20 mouse cellular contexts compared by ENCODE assay signal in genomic region chr14:27116577-27117165, GRCm38 (mm10). TPM values are rescaled to one million over a fixed set of nuclear protein-coding genes. Genes with fewer than 3 reads are reported as not detected.
DNase-seq lines count a peak whose midpoint lies in the region; ATAC-seq and TF ChIP-seq lines count a peak whose summit lies in the region.
"Had no signal": no experiment of that assay in that cellular context is flagged by ENCODE, and none has a peak within 500 bp of the region (broad histone marks: within the 10 kb centered on the region; RNA-seq: fewer than 3 reads in every experiment).

No protein-coding gene starts in this region.

- H3K9me3 ChIP-seq in heart, embryonic 11.5 days (replicated peaks; ENCODE audit: control insufficient read depth, low read length) = no peaks in the 10 kb centered on the region
- no peaks in the 10 kb centered on the region for H3K9me3 ChIP-seq in liver, postnatal 0 days (ENCODE audit: low read length)
- H3K9me3 ChIP-seq: embryonic facial prominence, embryonic 13.5 days; forebrain, embryonic 13.5 days; heart, embryonic 15.5 days; hindbrain, embryonic 13.5 days; intestine, embryonic 15.5 days had no signal

- H3K4me1 ChIP-seq in heart, embryonic 11.5 days (ENCODE audit: control insufficient read depth, insufficient read depth, low read length) = no peaks in the 10 kb centered on the region
- H3K4me1 ChIP-seq in liver, adult 2 months (ENCODE audit: control insufficient read depth, insufficient read depth, low read length) = peaks cover 27% of the 10 kb centered on the region
- peaks cover 5% of the 10 kb centered on the region for H3K4me1 ChIP-seq in liver, postnatal 0 days (ENCODE audit: insufficient read depth)

- H3K9ac ChIP-seq in heart, embryonic 11.5 days (ENCODE audit: low read depth, low read length) = no peak overlapping the region
- H3K9ac ChIP-seq in liver, adult 2 months (ENCODE audit: low read depth, low read length) = no peak overlapping the region
- H3K9ac ChIP-seq in liver, postnatal 0 days (replicated peaks) = no peak overlapping the region
- H3K9ac ChIP-seq: embryonic facial prominence, embryonic 13.5 days; forebrain, embryonic 13.5 days; forebrain, postnatal 0 days; heart, embryonic 15.5 days; hindbrain, embryonic 13.5 days; intestine, embryonic 15.5 days had no signal

- H3K36me3 ChIP-seq in heart, embryonic 11.5 days (ENCODE audit: control insufficient read depth, insufficient read depth, low read length) = no peaks in the 10 kb centered on the region
- H3K36me3 ChIP-seq in liver, adult 2 months (ENCODE audit: control insufficient read depth, insufficient read depth, low read length) = no peaks in the 10 kb centered on the region
- no peaks in the 10 kb centered on the region for H3K36me3 ChIP-seq in liver, postnatal 0 days (replicated peaks; ENCODE audit: insufficient read depth, low read length)
- H3K36me3 ChIP-seq in myocyte (ENCODE audit: control insufficient read depth, insufficient read depth) = no peaks in the 10 kb centered on the region
- H3K36me3 ChIP-seq: embryonic facial prominence, embryonic 13.5 days; heart, embryonic 15.5 days; hindbrain, embryonic 13.5 days; intestine, embryonic 15.5 days had no signal

- no peak overlapping the region for H3K4me2 ChIP-seq in heart, embryonic 11.5 days
- H3K4me2 ChIP-seq in liver, postnatal 0 days (ENCODE audit: low read depth, low read length) = no peak overlapping the region
- H3K4me2 ChIP-seq in myocyte (ENCODE audit: low read depth) = peak overlapping the region; percentile 91
- H3K4me2 ChIP-seq: embryonic facial prominence, embryonic 13.5 days; forebrain, embryonic 13.5 days; hindbrain, embryonic 13.5 days; intestine, embryonic 15.5 days had no signal

- ATAC-seq in heart, embryonic 11.5 days (replicated peaks; ENCODE audit: insufficient number of reproducible peaks, low FRiP score, low TSS enrichment) = no peak
- ATAC-seq in liver, postnatal 0 days = no peak
- peak; percentile 76 for ATAC-seq in granulocyte monocyte progenitor cell, adult 5-6 weeks (replicated peaks; ENCODE audit: poor library complexity, severe bottlenecking)
- ATAC-seq: activated CD4-positive, CD25-positive, alpha-beta regulatory T cell, adult 4 months; forebrain, embryonic 13.5 days; forebrain, postnatal 0 days; intestine, embryonic 15.5 days; Patski had no signal

- H3ac ChIP-seq in myocyte (ENCODE audit: control insufficient read depth, insufficient read length) = no peak overlapping the region

- DNase-seq in heart, adult 11 months = peak; percentile 90
- peak; percentile 61 for DNase-seq in liver, adult 2 months (ENCODE audit: extremely low read depth, low read depth, low spot score)
- no peak for DNase-seq in liver, postnatal 0 days
- no peak for DNase-seq in layer of hippocampus, postnatal 14 days (ENCODE audit: low spot score in 2 of 2)
- DNase-seq: cerebellum, adult 11-12 months; cerebellum, adult 9-10 months; cerebellum, postnatal 25 days; forebrain, postnatal 0 days; gastrocnemius, postnatal 14 days had no signal

- H3K27ac ChIP-seq in heart, embryonic 11.5 days (ENCODE audit: low read depth, low read length) = no peak overlapping the region
- H3K27ac ChIP-seq in liver, adult 2 months (replicated peaks; ENCODE audit: insufficient read depth, low read depth, low read length) = no peak overlapping the region
- no peak overlapping the region for H3K27ac ChIP-seq in liver, postnatal 0 days (ENCODE audit: low read depth)
- H3K27ac ChIP-seq: embryonic facial prominence, embryonic 13.5 days; forebrain, embryonic 13.5 days; heart, embryonic 15.5 days; hindbrain, embryonic 13.5 days; intestine, embryonic 15.5 days had no signal

- H3K79me2 ChIP-seq in liver, adult 2 months (ENCODE audit: control insufficient read depth, insufficient read depth, low read length) = no peaks in the 10 kb centered on the region; the same call in 1 of the 2 replicates
- H3K79me2 ChIP-seq in myocyte (ENCODE audit: control insufficient read depth, insufficient read depth) = no peaks in the 10 kb centered on the region

- no peak for TF ChIP-seq CTCF in liver, adult 2 months (IDR thresholded peaks at IDR 0.05; ENCODE audit: low read depth, low read length)
- TF ChIP-seq CTCF in liver, postnatal 0 days (IDR thresholded peaks at IDR 0.05; ENCODE audit: low read depth) = no peak

- WGBS in heart, embryonic 11.5 days (ENCODE audit: insufficient replicate concordance) = 72% methylated on average over 4 of the region's 4 CpGs
- 55% methylated on average over 4 of the region's 4 CpGs for WGBS in liver, adult 2 months
- 62% methylated on average over 4 of the region's 4 CpGs for WGBS in liver, postnatal 0 days (ENCODE audit: insufficient replicate concordance)

- no peak for TF ChIP-seq POLR2A in liver, adult 2 months (IDR thresholded peaks at IDR 0.05; ENCODE audit: extremely low read depth, insufficient read depth, low read length)
- no peak for TF ChIP-seq POLR2A in myocyte (IDR thresholded peaks at IDR 0.05; ENCODE audit: insufficient read length, low read depth)

- TF ChIP-seq EP300 in liver, postnatal 0 days (IDR thresholded peaks at IDR 0.05; ENCODE audit: low read depth) = no peak

- H3K27me3 ChIP-seq in heart, embryonic 11.5 days (ENCODE audit: control insufficient read depth, insufficient read depth, low read length) = peaks cover 14% of the 10 kb centered on the region; the same call in 1 of the 2 replicates
- no peaks in the 10 kb centered on the region for H3K27me3 ChIP-seq in liver, adult 2 months (ENCODE audit: control insufficient read depth, insufficient read depth, low read length)
- H3K27me3 ChIP-seq in liver, postnatal 0 days (ENCODE audit: insufficient read depth, low read length) = peaks cover 6% of the 10 kb centered on the region; the same call in 1 of the 2 replicates
- no peaks in the 10 kb centered on the region for H3K27me3 ChIP-seq in myocyte (ENCODE audit: control insufficient read depth, insufficient read depth, insufficient read length)
- H3K27me3 ChIP-seq: CH12.LX, Patski had no signal

- no peak overlapping the region for H3K4me3 ChIP-seq in heart, embryonic 11.5 days (ENCODE audit: low read depth, low read length)
- no peak overlapping the region for H3K4me3 ChIP-seq in liver, adult 2 months (ENCODE audit: insufficient read depth, low read depth, low read length)
- no peak overlapping the region for H3K4me3 ChIP-seq in liver, postnatal 0 days (ENCODE audit: low read depth, low read length)
- no peak overlapping the region for H3K4me3 ChIP-seq in myocyte
- H3K4me3 ChIP-seq: embryonic facial prominence, embryonic 13.5 days; forebrain, embryonic 13.5 days; hindbrain, embryonic 13.5 days; intestine, embryonic 15.5 days had no signal

TF ChIP-seq in myocyte, 11 proteins besides CTCF, POLR2A, EP300 and RAD21:
- TF ChIP-seq TCF12 (IDR thresholded peaks at IDR 0.05; ENCODE audit: insufficient read depth, poor library complexity, severe bottlenecking) (no peak), MAX (IDR thresholded peaks at IDR 0.05; ENCODE audit: low read depth) (no peak), SRF (IDR thresholded peaks at IDR 0.05; ENCODE audit: control insufficient read depth, insufficient read length, low read depth) (no peak), E2F4 (IDR thresholded peaks at IDR 0.05; ENCODE audit: insufficient read depth) (no peak), POLR2AphosphoS2 (IDR thresholded peaks at IDR 0.05; ENCODE audit: insufficient read length, low read depth) (no peak), TCF3 (IDR thresholded peaks at IDR 0.05; ENCODE audit: insufficient read length, low read depth) (no peak), REST (IDR thresholded peaks at IDR 0.05; ENCODE audit: insufficient read depth, insufficient read length) (no peak), MYOD1 (IDR thresholded peaks at IDR 0.05; ENCODE audit: control insufficient read depth in 1 of 3, insufficient read length in 2 of 3, low read depth in 2 of 3) (no peak), CEBPB (IDR thresholded peaks at IDR 0.05; ENCODE audit: insufficient read depth, poor library complexity, severe bottlenecking) (no peak), USF1 (IDR thresholded peaks at IDR 0.05; ENCODE audit: low read depth) (no peak), MYOG (IDR thresholded peaks at IDR 0.05; ENCODE audit: control insufficient read depth in 1 of 3, insufficient read depth in 1 of 3, insufficient read length in 2 of 3, low read depth in 2 of 3) (no peak)

RNA-seq across cellular contexts. Expression of gene Arhgef3, which starts 2.0 kb away (rescaled TPM):
- 10.1 and 12.5 TPM in 2 replicates for polyA plus RNA-seq in heart, embryonic 11.5 days (2014; fragmentation: Nextera tagmentation; extraction: Ambion mirVana)
- 17.2 and 19.3 TPM in 2 replicates for total RNA-seq in liver, adult 2 months (2014; rRNA removed)
- polyA plus RNA-seq in liver, adult 2 months (2012; rRNA removed) = 6.4 and 6.7 TPM in 2 replicates
- 7.7 and 11.4 TPM in 2 replicates for polyA plus RNA-seq in liver, postnatal 0 days (2015; fragmentation: Nextera tagmentation; extraction: Ambion mirVana)
- total RNA-seq in granulocyte monocyte progenitor cell, adult 5-6 weeks (2014; fragmentation: Nextera tagmentation) = 14.5 and 14.7 TPM in 2 replicates
- total RNA-seq in granulocyte monocyte progenitor cell, adult 5-6 weeks (2017) = 13.8 and 20.3 TPM in 2 replicates
- 6.6 TPM for polyA plus RNA-seq in myocyte (2012; fragmentation: generic; extraction: Trizol)
- total RNA-seq in layer of hippocampus, postnatal 14 days (2021) = 10 to 100 TPM; 53.9 to 55.8 TPM

Comparison
In these comparisons a context has a peak if more than half of its experiments do, and no peak if none do; other contexts are left out.
1. DNase-seq: peak in heart, adult 11 months (single experiment) and liver, adult 2 months (single experiment); none in liver, postnatal 0 days (single experiment) and layer of hippocampus, postnatal 14 days (0 of 2).